Mouse (Mus musculus) layer of hippocampus, adult 8-10 months (tissue): ENCODE measurements at regions not wholly inside any gene's neighbourhood (a gene's known extent, or its start where the extent isn't known, plus 50 kb on each side); places are given as distances from the start of the nearest gene placed in this dataset.

Experiments
- DNase-seq, 2 experiments: peaks; one replicate each; pipeline ENCODE4 v3.0.0; 2022; ENCODE audit warnings: low spot score in 2 of 2

- DNase-seq = no peak
These were observed 172.0 kb downstream of the Dcdc2c start for GRCm38 (mm10) chr12:28380203-28380602.

DNA sequence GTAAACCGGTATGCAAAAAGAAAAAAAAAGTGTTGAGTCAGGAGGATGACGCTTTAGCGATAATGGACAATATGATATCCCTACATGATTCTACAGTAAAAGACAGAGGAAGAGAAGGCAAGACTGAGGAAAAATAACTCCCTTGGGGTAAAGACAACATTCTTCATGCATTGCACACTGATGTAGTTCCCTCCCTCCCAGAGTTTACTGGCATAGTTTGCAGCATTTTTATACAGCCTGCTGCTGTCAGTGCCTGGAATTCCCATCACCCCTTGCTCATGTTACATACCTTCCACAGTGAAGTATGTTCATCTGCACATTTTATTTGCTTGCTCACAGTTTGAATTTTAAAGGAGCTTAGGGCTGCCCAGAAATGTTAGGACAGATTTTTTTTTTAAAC, 174.2 kb downstream of the Dcdc2c start:
- DNase-seq = no peak

DNA sequence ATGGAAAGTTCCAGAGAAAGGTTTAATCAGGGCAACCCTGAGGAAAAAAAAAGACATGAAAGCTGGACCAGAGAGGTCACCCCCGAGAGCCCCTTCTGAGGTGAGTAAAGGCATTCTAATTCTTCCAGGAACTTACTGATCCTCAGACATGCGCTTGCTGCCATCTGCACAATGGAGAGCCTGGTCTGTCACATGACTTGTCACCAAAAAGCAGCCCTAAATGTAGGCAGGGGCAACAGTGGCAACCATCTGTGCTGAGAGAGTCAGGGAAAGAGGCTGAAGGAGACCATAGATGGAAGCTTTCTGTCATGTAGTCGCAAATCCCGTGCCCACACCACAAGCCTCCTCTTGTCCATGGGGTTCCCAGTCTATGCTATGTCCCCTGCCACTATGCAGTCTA, 174.8 kb downstream of the Dcdc2c start:
- DNase-seq = no peak

DNA sequence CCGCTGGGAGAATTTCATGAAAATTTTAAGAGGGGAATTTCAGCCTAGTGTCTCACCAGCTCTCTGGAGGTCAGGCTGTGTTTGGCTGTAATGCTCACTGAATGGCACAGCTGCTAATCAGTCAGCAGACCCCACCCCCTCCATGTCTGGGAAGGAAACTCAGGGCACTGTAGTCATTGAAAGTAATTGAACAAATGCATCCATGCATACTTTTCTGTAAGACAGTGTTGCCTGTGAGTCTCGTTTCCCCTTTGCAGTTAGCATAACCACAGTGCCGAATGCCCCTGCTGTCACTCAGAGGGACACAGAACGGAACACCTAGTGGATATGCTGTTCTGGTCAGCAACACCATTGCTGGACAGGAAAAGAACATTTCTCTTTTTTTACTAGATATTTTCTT, 175.4 kb downstream of the Dcdc2c start:
- no peak for DNase-seq

DNA sequence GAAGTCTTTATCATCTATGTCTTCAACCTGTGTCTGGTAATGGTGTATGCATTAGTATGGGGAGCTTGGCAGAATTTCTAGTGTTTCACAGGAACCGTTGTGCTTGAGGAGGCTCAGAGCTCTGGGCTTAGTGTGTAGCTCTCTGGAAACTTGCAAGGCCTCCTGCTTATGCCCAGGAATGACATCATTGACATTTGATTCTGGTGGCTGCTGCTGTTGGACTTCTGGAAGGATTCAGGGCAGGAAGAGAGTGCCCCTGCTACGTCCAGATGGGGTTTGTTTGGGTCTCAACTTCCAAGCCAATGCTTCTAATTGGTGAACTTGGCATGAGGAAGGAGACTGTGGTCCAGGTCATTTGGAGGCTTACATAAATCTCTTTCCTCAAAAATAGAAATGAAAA, 186.9 kb downstream of the Dcdc2c start:
- DNase-seq = no peak

DNA sequence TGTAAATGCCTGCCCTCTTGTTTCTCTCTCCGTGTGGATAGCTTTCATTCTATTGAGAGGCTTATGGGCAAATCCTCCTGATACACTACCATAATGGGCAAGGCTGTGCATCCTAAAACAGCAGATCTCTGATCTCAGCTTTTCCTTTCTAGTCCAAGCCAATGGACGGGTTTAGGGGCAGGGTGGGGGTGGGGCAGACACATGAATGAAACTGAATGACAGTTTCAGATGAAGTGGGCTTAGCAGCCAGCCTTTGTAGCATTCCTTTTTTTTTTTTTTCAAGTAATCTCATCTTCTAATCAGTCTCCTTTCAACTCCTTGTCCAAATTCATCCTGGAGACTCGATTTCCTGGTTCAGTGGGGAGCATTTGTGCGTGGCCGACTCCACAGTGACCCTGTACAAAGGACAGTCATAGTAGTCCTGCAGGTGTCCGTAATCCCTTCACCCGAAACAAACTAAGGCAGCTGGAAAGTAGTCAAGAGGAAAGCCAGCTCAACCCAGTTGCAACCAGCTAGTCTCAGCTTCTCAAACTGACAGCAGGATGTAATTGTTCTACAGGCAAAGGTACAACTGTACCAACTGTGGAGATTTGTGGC, 193.4 kb downstream of the Dcdc2c start:
- no peak for DNase-seq

- DNase-seq = no peak
These were observed 194.4 kb downstream of the Dcdc2c start for GRCm38 (mm10) chr12:28357764-28358163.

- DNase-seq = no peak
These were observed 199.1 kb downstream of the Dcdc2c start for GRCm38 (mm10) chr12:28353140-28353539.

- no peak for DNase-seq
These were observed 199.6 kb downstream of the Dcdc2c start for GRCm38 (mm10) chr12:28352571-28352970.

- no peak for DNase-seq
These were observed 209.5 kb downstream of the Dcdc2c start for GRCm38 (mm10) chr12:28342735-28343134.

DNA sequence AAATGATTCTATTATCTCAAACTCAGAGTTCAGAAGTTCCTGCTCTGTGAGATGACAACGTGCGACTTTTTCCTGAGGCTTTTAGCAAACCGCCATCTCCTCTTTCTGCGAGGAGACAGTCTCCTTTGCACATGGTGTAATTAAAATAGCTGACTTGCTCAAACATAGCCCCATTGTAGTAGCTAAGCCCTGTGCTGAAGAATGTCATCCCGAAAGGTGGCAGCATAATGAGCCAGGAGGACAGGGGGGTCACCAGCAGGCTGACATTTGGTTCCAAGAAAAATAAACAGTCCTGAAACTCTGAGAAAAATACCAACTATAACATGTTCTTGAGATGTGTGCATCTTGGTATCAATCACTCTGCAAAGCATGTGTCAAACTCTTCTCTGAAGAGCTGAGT, 219.6 kb downstream of the Dcdc2c start:
- no peak for DNase-seq

GRCm38 (mm10) chr12:28331843-28332242, 220.4 kb downstream of the Dcdc2c start:
- peak in 1 of 2 experiments; percentile 3 for DNase-seq

- DNase-seq = no peak
These were observed 228.5 kb downstream of the Dcdc2c start for GRCm38 (mm10) chr12:28323659-28324058.

DNA sequence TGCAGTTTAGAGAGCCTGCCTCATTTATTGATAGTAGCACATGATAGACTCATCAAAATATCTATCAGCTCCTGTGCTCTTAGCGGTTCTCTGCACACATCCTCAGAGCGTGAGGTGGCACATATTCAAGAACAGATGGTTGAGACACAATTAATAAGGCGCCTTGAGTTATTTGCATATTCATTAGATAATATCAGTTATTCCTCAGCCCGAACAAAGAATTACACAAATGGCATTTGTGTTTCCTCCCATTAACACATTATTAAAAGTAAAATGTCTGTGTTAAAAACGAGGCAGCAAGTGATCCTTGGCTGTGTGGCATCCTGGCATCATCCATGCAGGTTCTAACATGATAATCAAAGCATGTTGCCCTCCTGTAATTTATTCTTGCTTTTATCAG, 243.0 kb downstream of the Dcdc2c start:
- peak in 1 of 2 experiments; percentile 5 for DNase-seq

DNA sequence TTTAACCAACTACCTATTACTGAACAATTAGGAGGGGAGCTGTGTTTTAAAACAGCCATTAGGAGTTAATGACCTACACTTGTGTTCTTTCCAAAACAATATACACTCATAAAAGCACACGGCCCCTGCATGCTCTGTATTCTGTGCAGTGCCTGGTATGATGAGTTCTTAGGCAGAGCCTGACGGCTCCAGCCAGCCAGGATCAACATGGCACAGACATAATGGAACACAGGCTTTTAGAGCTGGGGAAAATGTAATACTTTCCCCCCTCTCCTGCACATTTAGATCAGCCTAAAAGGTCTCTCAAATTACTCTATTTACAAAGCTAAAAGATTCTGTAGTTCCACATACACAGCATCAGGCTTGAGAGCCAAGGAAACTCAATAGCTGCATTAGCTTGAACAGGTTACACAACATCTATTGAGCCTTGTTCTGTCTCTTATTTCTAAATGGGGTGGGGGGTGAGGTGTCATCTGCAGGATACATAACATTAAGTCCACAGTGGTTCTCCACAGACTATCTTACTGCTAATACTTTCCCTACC, 250.1 kb downstream of the Dcdc2c start:
- DNase-seq = no peak

DNA sequence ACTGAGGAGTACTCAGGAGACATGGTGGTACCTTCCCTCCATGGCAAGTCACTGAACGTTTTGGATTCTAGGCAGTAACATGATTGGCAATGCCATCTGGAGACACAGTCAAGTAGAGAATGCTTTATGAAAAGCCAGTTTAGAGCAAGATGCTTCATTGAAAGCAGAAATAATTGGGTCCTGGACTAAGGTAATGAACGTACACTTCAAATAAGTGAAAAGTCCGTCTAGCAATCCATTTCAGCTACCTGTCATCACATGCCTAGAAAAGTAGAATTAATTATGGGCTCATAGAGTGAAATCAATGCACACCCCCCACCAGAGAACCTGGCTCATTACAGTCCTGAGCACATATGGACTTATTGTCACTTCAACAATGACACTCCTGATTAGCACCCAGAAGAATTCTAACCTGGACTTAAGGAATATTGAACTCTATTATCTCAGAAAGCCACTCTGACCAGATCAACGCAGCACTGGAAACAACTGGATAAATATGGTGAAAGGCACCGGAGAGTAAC, 263.8 kb downstream of the Dcdc2c start:
- DNase-seq = no peak

DNA sequence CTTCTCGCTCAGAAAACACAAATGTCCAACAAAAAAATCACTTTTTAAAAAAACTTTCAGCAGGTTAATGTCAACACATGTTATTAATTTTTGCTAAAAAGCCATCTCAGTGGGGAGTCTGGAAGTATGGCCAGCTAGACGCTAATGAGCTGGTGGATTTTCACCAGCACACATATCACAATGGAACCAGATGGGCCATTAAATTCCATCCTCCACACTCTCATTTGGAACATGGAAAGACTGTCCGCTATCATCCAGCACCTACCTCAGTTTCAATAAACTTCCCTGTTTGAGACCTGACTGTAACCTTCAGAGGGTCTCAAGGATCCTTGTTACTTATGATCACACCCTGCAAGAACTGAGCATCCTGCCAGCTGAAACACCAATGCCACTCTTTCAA, 296.7 kb downstream of the Dcdc2c start:
- no peak for DNase-seq

- no peak for DNase-seq
These were observed 301.7 kb downstream of the Dcdc2c start for GRCm38 (mm10) chr12:28250526-28250925.

GRCm38 (mm10) chr12:28248749-28249148, 303.4 kb downstream of the Dcdc2c start:
- peak; percentile 29 to 53 for DNase-seq

GRCm38 (mm10) chr12:28248287-28248686, 303.9 kb downstream of the Dcdc2c start:
- peak in 1 of 2 experiments; percentile 12 for DNase-seq

DNA sequence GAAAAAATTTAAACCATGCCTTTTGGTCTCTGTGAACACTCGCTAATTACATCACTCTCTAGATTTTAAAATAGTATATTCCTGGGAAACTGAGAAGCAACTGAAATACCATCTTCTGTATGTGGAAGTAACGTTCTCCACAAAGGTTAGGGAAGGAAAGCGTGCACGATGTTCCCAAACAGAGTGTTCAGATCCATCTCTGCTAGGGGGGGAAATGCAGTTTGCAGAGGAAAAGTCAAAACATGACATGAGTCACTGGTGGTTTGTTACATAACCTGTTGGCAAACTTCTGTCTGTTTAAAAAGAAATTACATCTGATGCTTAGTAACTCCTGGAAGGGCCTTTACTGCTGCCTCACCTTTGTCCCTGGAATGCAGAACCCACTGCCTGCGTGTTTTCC, 314.2 kb downstream of the Dcdc2c start:
- peak; percentile 45 to 52 for DNase-seq

DNA sequence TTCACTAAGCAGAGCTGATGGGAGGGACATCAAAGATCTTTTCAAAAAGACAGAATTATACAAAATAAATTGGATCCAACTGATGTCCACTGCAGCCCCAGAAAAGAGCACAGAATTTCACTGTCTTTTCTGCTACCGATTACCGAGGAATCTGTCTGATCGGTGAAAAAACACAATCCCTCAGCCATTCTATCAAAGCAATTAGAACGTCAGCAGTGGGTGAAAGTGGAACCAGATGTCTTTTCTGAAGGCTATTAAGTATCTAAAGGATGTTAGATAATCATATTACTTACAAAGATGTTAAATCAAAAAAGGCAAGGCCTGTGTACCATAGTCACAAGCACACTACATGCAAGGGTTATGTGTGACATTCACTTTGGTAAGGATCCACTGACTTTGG, 315.2 kb downstream of the Dcdc2c start:
- no peak for DNase-seq

- DNase-seq = no peak
These were observed 349.4 kb downstream of the Dcdc2c start for GRCm38 (mm10) chr12:28202847-28203246.
